Mouse (Mus musculus) right cerebral cortex, adult 2 months (tissue): ENCODE data around the gene Vmn1r237.

Experiments
- DNase-seq, 2 experiments: peaks; one replicate each; pipeline ENCODE4 v3.0.0; 2021 to 2022; ENCODE audit warnings: low spot score in 2 of 2

Vmn1r237 gene

DNA sequence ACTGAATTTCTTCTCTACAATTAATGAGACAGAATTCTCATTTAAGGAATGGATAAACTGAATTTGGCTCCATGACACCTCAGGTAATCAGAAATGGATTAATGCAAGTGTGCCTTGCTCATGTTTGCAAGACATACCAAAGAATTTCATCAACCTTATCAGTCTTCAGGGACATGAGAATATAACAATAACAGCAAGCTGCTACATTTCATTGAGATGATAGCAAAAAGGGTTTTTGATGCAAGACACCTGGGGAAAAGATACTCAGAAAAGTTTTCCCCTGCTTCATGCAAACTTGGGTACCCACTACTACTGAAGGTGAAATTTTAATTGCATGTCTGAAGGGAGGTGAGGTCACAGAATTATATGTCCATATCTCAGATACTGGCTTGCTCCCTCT is at the start of gene Vmn1r237:
TSS of gene Vmn1r237 (plus strand) at position 301 of the 400 bp plus-strand sequence.
- no peak for DNase-seq

DNA sequence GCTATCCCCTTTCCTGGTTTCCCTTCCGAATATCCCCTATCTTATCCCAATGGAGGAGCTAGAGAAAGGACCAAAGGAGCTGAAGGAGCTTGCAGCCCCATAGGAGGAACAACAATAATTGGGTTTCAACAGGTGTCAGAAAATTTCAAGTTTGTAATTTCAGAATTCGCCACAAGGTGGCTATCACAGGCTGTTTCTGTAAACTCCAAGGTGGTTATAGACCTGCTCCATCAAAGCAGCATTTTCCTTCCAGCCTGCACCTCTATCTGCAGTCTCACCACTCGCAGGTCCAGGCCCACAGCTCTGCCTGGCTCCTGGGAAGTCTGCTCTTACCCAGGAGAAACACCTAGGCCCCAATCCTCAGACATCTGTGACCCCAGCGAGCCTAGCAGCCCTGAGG is 39.6 kb upstream of the Vmn1r237 start:
- peak; percentile 50 to 70 for DNase-seq

DNA sequence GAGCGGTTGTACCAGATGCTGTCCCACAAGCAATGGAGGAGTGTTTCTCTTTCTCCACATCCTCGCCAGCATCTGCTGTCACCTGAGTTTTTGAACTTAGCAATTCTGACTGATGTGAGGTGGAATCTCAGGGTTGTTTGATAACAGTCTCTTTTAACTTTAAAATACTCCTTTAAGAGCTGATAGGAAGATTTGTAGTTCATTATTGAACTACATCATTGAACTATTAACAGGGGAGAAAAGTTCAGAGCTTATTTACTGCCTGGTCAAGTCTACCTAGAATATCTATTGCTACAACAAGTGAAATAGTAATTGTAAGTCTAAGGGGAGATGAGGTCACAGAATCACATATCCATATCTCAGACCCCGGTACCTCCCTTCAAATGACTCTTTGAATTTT is 29.0 kb upstream of the Vmn1r237 start, which contains the start of gene Vmn1r236:
TSS of gene Vmn1r236 (plus strand) at position 301 of the 400 bp plus-strand sequence.
- no peak for DNase-seq

DNA sequence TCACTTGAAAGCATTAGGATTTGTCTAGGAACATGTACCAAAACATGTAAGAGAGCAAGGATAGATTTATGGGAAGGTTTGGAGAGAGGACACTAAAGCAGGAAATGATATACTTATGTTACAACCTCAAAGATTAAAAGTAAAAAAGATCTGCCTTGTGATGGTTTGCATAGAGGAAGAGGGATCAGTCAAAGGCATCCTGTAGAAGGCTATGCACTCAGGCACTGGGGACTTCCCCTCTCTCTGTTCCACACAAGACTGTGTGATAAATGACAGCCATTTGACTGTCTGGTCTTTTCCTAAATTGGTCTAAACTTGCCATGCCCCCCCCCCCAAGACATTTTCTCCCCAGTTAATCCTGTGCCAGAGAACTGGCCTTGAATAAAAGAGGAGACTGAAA is 27.3 kb upstream of the Vmn1r237 start:
- DNase-seq = no peak

DNA sequence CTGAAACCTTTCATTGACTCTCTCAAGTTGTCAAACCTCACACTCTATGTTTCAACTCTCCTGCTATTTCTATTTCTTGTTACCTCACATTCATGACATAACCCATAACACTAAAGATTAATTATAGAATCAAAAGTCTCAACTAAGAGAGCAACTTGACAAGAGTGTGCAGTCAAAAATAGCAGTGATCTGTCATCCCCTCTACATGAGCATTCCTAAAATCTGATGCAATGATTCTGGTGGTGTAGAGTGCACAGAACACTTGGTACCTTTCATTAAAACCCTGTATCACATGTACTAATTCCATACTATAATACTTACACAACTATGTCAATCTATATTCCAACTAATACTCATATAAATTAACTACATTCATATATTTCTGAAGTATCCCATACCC is 22.0 kb upstream of the Vmn1r237 start:
- DNase-seq = no peak
